Mouse (Mus musculus) small intestine, adult 2 months (tissue): ENCODE measurements around the gene Mettl23.

Experiments
- CTCF ChIP-seq: fragments of 200-500 bp; IDR thresholded peaks from 2 replicates; pipeline ENCODE4 v1.5.1; 2012; ENCODE audit warnings: low read depth, mild to moderate bottlenecking, control low read depth, inconsistent platforms, low read length, moderate library complexity, mixed read lengths; ENCODE audit not compliant: insufficient replicate concordance, insufficient read length; ENCODE audit errors: extremely low read depth
- POLR2A ChIP-seq: fragments of 200-500 bp; IDR thresholded peaks from 2 replicates; pipeline ENCODE4 v1.6.1; 2012; ENCODE audit warnings: low read depth, mild to moderate bottlenecking, control low read depth, inconsistent platforms, low read length, moderate library complexity

DNA sequence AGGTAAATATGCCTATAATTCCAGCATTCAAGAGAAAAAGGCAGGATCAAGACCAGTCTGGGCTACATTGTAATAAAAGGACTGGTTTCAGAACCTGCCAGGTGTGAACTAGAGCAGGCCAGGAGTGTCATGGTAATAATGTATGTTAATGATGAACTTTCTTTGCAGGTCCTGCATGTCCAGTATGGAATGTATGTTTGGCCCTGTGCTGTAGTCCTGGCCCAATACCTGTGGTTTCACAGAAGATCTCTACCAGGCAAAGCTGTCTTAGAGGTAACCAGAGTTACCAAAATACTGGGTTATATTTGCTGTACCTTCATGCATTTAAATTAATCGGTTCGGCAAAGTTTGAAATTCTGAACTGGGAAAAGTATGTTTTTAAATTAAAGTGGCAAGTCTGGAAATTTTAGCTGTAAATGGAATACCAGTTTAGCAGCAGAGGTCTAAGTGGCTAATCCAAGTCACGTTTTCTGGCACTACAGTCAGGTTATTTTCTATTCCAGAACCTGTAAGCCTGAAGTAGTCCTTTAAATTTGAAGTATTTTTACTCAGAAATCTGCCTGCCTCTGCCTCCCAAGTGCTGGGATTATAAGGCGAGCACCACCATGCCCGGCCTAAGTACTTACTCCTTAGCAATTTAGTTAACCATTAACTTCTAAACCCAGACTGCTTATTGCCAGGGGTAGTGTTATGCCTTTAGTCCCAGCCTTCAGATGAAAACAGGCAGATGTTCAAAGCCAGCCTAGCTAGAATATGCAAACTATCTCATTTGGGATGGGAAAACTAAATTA lies 5.2 kb downstream of the Mettl23 start:
- TF ChIP-seq POLR2A (no peak), CTCF (no peak)
